Mouse (Mus musculus) megakaryocyte, embryonic 14.5 days (primary cell): ENCODE results near the gene Tmem50b. TPM values are rescaled to one million over a fixed set of nuclear protein-coding genes. Genes with fewer than 3 reads are reported as not detected.
"Not testable (repeated sequence)": the region's sequence is repeated elsewhere in the genome, so short reads cannot be mapped to it uniquely, and the experiment has no call there.

Experiments used
- H3K27me3 ChIP-seq: replicated peaks from 2 replicates; pipeline ENCODE3; 2012; ENCODE audit warnings: inconsistent platforms
- H3K36me3 ChIP-seq: replicated peaks from 2 replicates; pipeline ENCODE3; 2012; ENCODE audit warnings: low read length, inconsistent platforms, mixed read lengths
- H3K4me1 ChIP-seq: 2 replicates; pipeline ENCODE4 v1.6.1; 2012; ENCODE audit warnings: inconsistent platforms
- H3K4me3 ChIP-seq: replicated peaks from 2 replicates; pipeline ENCODE3; 2012; ENCODE audit warnings: moderate library complexity, mild to moderate bottlenecking, inconsistent platforms
- H3K9me3 ChIP-seq: 2 replicates; pipeline ENCODE4 v1.6.1; 2012; ENCODE audit warnings: inconsistent platforms
- FLI1 ChIP-seq: IDR thresholded peaks from 2 replicates; pipeline ENCODE4 v1.6.1; 2012; ENCODE audit warnings: low read length, inconsistent platforms, mixed read lengths
- GATA1 ChIP-seq: IDR thresholded peaks from 3 replicates; pipeline ENCODE4 v1.6.1; 2012; ENCODE audit warnings: mixed read lengths, low read length, inconsistent platforms, borderline replicate concordance
- polyA plus RNA-seq: library from polyadenylated mRNA; stranded (reverse); fragments of >175 nt; gene quantifications from 2 replicates; pipeline ENCODE4 v1.2.3, GENCODE M21; 2012; ENCODE audit warnings: low replicate concordance; ENCODE audit not compliant: insufficient read depth

The Tmem50b gene
- polyA plus RNA-seq, 1 experiment, result 2.6 TPM

DNA sequence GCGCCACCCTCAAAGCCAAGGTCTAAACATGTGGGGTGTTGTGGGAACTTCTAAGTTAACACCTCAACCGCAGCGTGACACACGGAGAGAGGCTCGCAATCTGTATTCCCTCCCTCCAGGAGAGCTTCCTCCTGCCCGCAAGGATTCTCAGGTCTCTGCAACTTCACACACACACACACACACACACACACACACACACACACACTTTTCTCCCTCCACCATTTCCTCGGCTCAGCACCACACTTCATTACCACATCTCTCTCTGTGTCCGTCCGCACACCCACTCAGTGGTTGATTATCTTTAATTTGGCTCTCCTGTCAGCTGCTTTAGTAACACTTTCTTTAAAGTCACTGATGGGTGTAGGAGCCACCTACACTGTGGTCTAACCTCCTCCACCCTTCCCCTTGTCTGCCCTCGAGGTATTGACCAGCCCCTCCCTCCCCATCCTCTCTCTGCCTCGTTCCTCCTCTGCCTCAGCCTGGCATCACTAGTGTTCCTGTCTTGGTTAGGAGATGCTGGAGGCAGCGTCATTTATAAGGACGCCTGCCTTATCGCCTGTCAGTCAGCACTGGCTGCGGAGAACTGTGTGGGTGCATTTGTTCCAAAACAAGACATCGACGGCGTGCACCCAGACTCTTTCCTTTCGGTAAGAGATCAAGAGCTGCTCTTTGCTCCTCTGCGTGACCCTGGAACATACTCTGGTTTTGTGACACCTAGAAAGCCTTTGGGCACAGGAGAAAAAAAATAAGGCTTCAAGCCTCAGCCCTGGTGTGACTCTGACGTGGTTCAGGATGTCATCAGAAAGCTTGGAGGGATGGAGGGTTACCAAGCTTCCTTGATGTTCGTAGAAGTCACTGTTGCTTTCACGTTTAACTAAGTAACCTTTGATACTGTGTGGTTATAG, 64.3 kb downstream of the Tmem50b start:
- TF ChIP-seq GATA1 (no peak), FLI1 (no peak)
- Histone ChIP-seq H3K9me3 (no peaks in the 10 kb centered on the region), H3K4me1 (peaks cover 47% of the 10 kb centered on the region), H3K4me3 (peak overlapping the region; percentile 35), H3K36me3 (no peaks in the 10 kb centered on the region), H3K27me3 (peaks cover 72% of the 10 kb centered on the region)

DNA sequence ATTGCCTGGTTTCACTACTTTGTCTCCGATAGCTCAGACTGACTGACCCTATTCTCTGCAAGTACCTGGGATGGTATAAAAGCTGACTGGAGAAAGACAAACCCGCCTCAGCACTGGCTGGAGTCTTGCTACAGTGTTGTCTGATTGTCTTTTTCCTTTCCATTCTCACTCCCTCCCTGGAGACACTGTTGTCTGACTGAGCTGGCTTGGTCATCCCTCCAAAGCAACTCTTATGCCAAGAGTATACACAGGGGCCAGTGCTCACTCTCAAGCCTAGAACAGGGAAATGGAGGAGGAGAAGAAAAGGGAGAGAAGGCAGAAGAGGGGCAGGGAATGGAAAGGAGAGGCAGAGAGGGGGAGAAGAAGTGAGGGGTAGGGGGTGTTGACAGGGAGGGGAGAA, 65.2 kb downstream of the Tmem50b start:
- TF ChIP-seq GATA1, result no peak
- no peak for TF ChIP-seq FLI1
- peaks cover 41% of the 10 kb centered on the region for H3K4me1 ChIP-seq
- peaks cover 72% of the 10 kb centered on the region for H3K27me3 ChIP-seq
- H3K9me3 ChIP-seq, result no peaks in the 10 kb centered on the region
- H3K36me3 ChIP-seq, result no peaks in the 10 kb centered on the region
- no peak overlapping the region for H3K4me3 ChIP-seq

DNA sequence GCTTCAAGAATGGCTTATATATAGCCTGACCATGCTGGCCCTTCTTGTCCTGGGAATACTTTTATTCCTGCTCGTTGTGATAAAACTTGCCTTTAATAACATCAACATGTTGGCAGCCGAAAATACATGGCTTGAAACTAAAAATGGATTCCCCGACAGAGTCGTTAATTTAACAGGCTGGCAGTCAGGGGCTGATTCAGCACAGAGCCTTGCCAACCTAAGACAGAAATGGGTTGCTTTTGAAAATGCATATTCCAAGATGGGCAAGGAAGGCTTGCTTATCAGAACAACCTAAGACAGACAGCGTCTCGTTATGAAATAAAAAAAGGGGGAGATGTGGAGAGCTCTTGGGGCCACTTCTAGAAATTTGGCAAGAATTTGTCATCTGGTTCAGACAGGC, 65.7 kb downstream of the Tmem50b start:
- Histone ChIP-seq H3K4me1 (peaks cover 40% of the 10 kb centered on the region), H3K4me3 (no peak overlapping the region), H3K27me3 (peaks cover 75% of the 10 kb centered on the region), H3K36me3 (no peaks in the 10 kb centered on the region), H3K9me3 (peaks cover 4% of the 10 kb centered on the region)
- no peak for TF ChIP-seq FLI1
- no peak for TF ChIP-seq GATA1

DNA sequence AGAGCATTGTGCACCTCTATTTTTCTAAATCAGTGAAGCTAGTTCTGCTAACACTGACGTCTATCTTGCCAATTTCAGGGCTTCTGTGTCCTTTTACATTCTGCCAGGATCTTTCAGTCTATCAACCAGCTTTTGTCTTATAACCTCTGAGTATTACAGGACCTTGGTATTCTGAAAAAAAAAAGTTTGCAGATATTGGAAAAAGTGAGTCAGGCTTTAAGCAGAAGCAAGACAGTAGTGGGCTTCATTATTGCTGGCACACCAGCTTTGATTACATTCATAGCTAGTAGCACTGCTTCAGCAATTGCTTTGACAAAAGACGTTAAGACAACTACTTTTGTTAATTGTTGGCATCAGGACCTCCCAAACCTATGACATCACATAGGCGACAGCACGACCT, 66.8 kb downstream of the Tmem50b start:
- H3K9me3 ChIP-seq, result peaks cover 11% of the 10 kb centered on the region
- not testable (repeated sequence) for H3K36me3 ChIP-seq, H3K4me3 ChIP-seq
- peaks cover 35% of the 10 kb centered on the region for H3K4me1 ChIP-seq
- H3K27me3 ChIP-seq, result peaks cover 74% of the 10 kb centered on the region

DNA sequence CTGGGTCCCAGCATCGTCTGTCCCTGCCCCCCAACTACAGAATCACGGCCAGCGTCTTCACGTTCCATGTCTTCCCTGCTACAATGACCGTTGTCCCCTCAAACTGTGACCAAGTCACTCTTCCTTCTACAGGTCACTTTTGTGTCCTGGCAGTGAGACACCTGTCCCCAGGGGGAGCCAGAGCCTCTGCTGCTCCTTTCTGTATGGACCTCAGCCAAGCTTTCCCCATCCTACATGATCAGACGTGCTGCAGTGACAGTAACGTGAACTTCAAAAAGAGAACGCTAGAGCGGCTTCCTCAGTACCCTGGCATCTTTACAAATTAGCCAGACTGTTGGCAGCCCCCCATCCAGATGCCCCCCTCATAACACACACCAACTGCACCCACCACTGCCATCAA, 69.0 kb downstream of the Tmem50b start:
- Histone ChIP-seq H3K36me3 (no peaks in the 10 kb centered on the region), H3K4me3 (no peak overlapping the region), H3K27me3 (peaks cover 71% of the 10 kb centered on the region), H3K9me3 (peaks cover 17% of the 10 kb centered on the region), H3K4me1 (peaks cover 28% of the 10 kb centered on the region)
- no peak for TF ChIP-seq FLI1
- TF ChIP-seq GATA1, result no peak

DNA sequence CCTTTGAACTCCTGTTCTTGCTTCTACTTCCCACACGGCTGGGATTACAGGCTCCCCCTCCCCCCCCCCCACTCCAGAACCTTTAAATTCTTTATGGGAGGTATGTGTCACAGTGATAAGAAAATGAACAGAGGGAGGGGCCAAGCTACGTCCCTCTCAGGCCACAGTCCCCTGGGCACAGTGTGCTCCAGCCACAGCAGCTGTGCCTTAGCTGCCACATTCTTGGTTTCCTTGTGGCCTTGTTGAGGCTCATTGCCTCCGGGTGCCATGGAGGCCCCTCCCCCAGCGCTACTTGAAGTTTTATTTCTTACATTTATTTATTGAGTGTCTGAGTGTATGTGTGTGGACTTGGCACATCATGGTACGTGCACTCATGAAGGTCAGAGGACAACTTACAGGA, 70.1 kb downstream of the Tmem50b start:
- Histone ChIP-seq H3K9me3 (peaks cover 17% of the 10 kb centered on the region), H3K36me3 (no peaks in the 10 kb centered on the region), H3K4me3 (peak overlapping the region; percentile 59), H3K4me1 (peaks cover 25% of the 10 kb centered on the region), H3K27me3 (peaks cover 69% of the 10 kb centered on the region)
- TF ChIP-seq FLI1 (no peak), GATA1 (no peak)

DNA sequence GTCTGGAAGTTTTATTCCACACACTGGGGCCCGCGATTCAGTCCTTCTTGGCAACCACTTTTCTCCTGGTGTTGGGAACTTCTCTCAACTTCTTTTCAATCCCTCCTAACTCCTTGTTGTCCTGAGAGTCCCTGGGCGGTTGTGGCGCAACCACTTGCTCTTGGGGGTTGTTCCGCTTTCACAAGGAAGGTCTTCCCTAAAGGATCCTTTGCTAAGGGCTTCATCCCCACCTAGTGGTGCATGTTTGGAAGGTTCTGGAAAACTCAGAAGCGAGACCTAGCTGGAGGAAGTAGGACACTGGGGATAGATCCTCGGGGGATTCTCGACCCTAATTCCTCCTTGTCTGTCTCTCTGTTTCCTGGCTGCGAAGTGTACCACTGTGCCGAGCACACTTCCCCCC, 70.5 kb downstream of the Tmem50b start:
- TF ChIP-seq GATA1 (no peak), FLI1 (no peak)
- Histone ChIP-seq H3K27me3 (peaks cover 69% of the 10 kb centered on the region), H3K36me3 (no peaks in the 10 kb centered on the region), H3K4me1 (peaks cover 27% of the 10 kb centered on the region), H3K9me3 (peaks cover 17% of the 10 kb centered on the region), H3K4me3 (no peak overlapping the region)

DNA sequence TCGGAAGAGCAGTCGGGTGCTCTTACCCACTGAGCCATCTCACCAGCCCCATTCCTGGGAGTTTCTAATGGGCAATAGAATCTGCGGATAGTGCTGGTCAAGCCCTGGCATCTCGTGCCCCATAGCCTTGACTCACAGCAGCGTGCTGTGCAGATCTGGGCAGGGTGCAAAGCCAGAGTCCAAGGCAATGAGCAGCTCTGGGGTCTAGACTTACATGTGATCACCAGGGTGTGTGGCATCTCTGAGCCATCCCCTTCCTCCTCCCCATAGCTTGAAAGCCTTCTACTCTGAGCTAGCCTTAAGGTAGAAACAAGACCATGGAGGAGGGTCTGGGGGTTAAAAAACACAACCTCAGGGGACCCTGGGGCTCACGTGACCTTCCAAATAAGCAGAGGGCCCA, 71.3 kb downstream of the Tmem50b start:
- Histone ChIP-seq H3K36me3 (no peaks in the 10 kb centered on the region), H3K4me1 (peaks cover 27% of the 10 kb centered on the region), H3K27me3 (peaks cover 69% of the 10 kb centered on the region), H3K4me3 (no peak overlapping the region), H3K9me3 (peaks cover 17% of the 10 kb centered on the region)
- TF ChIP-seq FLI1 (no peak), GATA1 (no peak)

Other genes with a start within 250 kb of the Tmem50b start
- 45.8 and 47.7 TPM in 2 replicates for gene Ifnar2, start 225.0 kb downstream of the Tmem50b start, polyA plus RNA-seq
- gene Gm21970, start 206.1 kb downstream of the Tmem50b start, polyA plus RNA-seq, result not detected in 2 replicates
- 2.0 and 13.1 TPM in 2 replicates for gene Il10rb, start 191.6 kb downstream of the Tmem50b start, polyA plus RNA-seq
- 3.8 TPM in 2 replicates for gene Ifnar1, start 112.6 kb downstream of the Tmem50b start, polyA plus RNA-seq
- gene Ifngr2, start 50.7 kb downstream of the Tmem50b start, polyA plus RNA-seq, result 12.5 and 13.8 TPM in 2 replicates
- 0.92 and 3.9 TPM in 2 replicates for gene Dnajc28, start 21.2 kb upstream of the Tmem50b start, polyA plus RNA-seq
- 26.0 and 173 TPM in 2 replicates for gene Gart, start 49.2 kb upstream of the Tmem50b start, polyA plus RNA-seq
- gene Son, start 49.7 kb upstream of the Tmem50b start, polyA plus RNA-seq, result 31.9 and 42.5 TPM in 2 replicates
- gene Donson, start 91.0 kb upstream of the Tmem50b start, polyA plus RNA-seq, result 4.6 and 11.1 TPM in 2 replicates
- 9.9 TPM in 1 of 2 replicates, not detected in the other for gene Cryzl1, start 131.2 kb upstream of the Tmem50b start, polyA plus RNA-seq
- gene Itsn1, start 131.5 kb upstream of the Tmem50b start, polyA plus RNA-seq, result 24.6 and 49.2 TPM in 2 replicates